Mouse (Mus musculus): ENCODE data around the gene Hist3h2ba. TPM values are rescaled to one million over a fixed set of nuclear protein-coding genes. Genes with fewer than 3 reads are reported as not detected.

Gene Hist3h2ba
- polyA plus RNA-seq, 1 experiment from 2014 or later = 2.6 TPM

DNA sequence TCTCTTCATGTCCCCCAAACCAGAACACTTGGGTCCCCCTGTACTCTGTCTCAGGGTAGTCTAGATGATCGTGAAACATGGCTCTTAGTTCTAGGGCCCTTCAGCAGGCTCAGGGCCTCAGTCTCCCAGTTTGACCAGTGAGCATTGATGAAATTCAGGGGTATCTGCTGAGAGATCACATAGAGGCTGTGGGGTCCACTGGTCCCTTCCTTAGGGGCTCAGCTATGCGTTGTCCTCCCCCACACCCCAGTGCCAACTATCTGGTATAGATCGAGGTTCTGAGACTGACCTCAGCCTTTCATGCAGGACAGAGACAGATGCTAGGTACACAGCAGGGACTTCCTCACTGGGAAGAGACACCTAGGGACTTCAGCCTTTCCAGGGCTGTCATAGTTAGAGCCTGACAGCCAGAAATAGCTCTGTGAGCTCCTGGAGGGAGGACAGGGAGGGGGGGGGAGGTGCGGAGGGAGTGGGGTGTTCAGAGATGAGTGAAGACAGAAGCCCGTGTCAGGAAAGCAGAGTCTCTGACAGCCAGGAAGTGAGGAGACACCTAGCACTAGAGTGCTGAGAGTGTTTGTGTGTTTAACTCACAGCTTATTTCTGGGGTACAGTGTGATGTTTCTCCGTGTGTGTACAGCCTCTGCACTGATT lies 35.1 kb downstream of the Hist3h2ba start:
- Histone ChIP-seq H3K9ac (replicated peaks; ENCODE audit: low read depth) (no peak overlapping the region), H3K9me3 (ENCODE audit: low read length) (no peaks in the 10 kb centered on the region), H3K36me3 (ENCODE audit: insufficient read depth, low read length) (peaks cover 25% of the 10 kb centered on the region; the same call in 1 of the 2 replicates), H3K4me2 (replicated peaks; ENCODE audit: low read depth, low read length) (no peak overlapping the region), H3K4me1 (ENCODE audit: insufficient read depth, low read depth, low read length) (peaks cover 18% of the 10 kb centered on the region), H3K27ac (ENCODE audit: low read length) (no peak overlapping the region), H3K27me3 (replicated peaks; ENCODE audit: insufficient read depth, low read length) (no peaks in the 10 kb centered on the region), H3K4me3 (ENCODE audit: low read depth, low read length) (no peak overlapping the region)
- DNase-seq (ENCODE audit: low spot score) (no peak), ATAC-seq (no peak)
- TF ChIP-seq EP300 (IDR thresholded peaks at IDR 0.05) (no peak), CTCF (IDR thresholded peaks at IDR 0.05) (no peak)
- 78% methylated on average over 6 of the region's 6 CpGs for WGBS

DNA sequence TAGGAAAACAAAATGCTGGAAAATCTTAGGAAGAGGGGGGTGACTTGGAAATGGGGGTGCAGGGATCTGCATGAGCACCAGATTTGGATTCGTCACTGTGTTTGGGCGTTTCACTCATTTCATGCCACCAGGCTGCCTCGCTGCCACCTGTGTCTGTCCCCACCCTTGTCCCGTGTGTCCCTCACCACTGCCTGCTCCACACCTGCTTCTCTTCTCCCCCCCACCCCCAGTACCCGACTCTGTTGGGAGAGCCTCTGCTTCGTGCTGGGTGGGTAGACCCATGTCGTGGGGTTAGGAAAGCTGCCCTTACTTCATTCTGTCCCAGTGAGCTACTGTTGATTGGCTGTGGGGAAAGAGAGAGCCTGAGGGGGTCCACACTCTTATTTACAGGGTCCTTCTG lies 35.9 kb downstream of the Hist3h2ba start:
- no peak overlapping the region for H3K9ac ChIP-seq (replicated peaks; ENCODE audit: low read depth)
- peaks cover 25% of the 10 kb centered on the region; the same call in 1 of the 2 replicates for H3K36me3 ChIP-seq (ENCODE audit: insufficient read depth, low read length)
- TF ChIP-seq CTCF (IDR thresholded peaks at IDR 0.05) (no peak), EP300 (IDR thresholded peaks at IDR 0.05) (no peak)
- no peaks in the 10 kb centered on the region for H3K9me3 ChIP-seq (ENCODE audit: low read length)
- DNase-seq (ENCODE audit: low spot score) (no peak), ATAC-seq (no peak)
- 96% methylated on average over 7 of the region's 7 CpGs for WGBS
- peaks cover 10% of the 10 kb centered on the region; the same call in 1 of the 2 replicates for H3K4me1 ChIP-seq (ENCODE audit: insufficient read depth, low read depth, low read length)
- H3K27me3 ChIP-seq (replicated peaks; ENCODE audit: insufficient read depth, low read length) = no peaks in the 10 kb centered on the region
- H3K4me3 ChIP-seq (ENCODE audit: low read depth, low read length) = no peak overlapping the region
- H3K27ac ChIP-seq (ENCODE audit: low read length) = no peak overlapping the region
- no peak overlapping the region for H3K4me2 ChIP-seq (replicated peaks; ENCODE audit: low read depth, low read length)

DNA sequence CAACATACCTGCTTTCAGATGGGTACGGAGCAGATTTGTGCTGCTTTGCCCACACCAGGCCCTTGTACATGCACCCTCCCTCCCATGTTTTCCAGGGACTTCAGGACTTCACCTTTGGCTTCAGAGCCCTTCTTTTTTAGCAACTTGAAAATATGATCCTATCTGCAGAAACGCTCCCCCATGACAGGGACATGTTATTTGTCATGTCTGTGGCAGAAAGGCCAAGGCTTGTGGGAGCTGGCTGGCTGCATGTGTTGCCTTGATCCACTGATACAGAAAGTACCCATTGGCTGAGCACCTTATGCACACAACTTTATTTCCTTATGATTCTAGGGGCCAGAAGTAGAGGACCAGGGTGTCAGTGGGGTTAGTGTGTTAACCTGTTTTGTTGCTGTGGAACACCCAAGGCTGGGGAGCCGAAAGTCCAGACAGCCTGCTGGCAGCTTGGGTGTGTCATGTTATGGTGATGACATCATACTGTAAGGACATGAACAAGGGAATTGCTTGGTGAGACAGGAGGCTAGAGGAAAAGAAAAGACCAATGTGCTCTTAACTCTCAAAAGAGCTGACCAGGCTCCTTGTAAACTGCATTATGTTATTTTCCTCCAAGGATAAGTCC lies 36.7 kb downstream of the Hist3h2ba start:
- Histone ChIP-seq H3K4me1 (ENCODE audit: insufficient read depth, low read depth, low read length) (peaks cover 4% of the 10 kb centered on the region; the same call in 1 of the 2 replicates), H3K4me2 (replicated peaks; ENCODE audit: low read depth, low read length) (no peak overlapping the region), H3K36me3 (ENCODE audit: insufficient read depth, low read length) (peaks cover 29% of the 10 kb centered on the region), H3K4me3 (ENCODE audit: low read depth, low read length) (no peak overlapping the region), H3K9ac (replicated peaks; ENCODE audit: low read depth) (no peak overlapping the region), H3K9me3 (ENCODE audit: low read length) (no peaks in the 10 kb centered on the region), H3K27me3 (replicated peaks; ENCODE audit: insufficient read depth, low read length) (no peaks in the 10 kb centered on the region), H3K27ac (ENCODE audit: low read length) (no peak overlapping the region)
- 87% methylated on average over 3 of the region's 3 CpGs for WGBS
- TF ChIP-seq CTCF (IDR thresholded peaks at IDR 0.05) = no peak
- TF ChIP-seq EP300 (IDR thresholded peaks at IDR 0.05) = no peak
- ATAC-seq (no peak), DNase-seq (ENCODE audit: low spot score) (no peak)

GRCm38 (mm10) chr11:58989166-58989565 lies 40.4 kb downstream of the Hist3h2ba start:
- no peak for DNase-seq (ENCODE audit: low spot score)
- Histone ChIP-seq H3K36me3 (ENCODE audit: insufficient read depth, low read length) (peaks cover 22% of the 10 kb centered on the region), H3K27me3 (replicated peaks; ENCODE audit: insufficient read depth, low read length) (no peaks in the 10 kb centered on the region), H3K9me3 (ENCODE audit: low read length) (no peaks in the 10 kb centered on the region), H3K9ac (replicated peaks; ENCODE audit: low read depth) (no peak overlapping the region), H3K27ac (ENCODE audit: low read length) (no peak overlapping the region), H3K4me1 (ENCODE audit: insufficient read depth, low read depth, low read length) (no peaks in the 10 kb centered on the region), H3K4me2 (replicated peaks; ENCODE audit: low read depth, low read length) (no peak overlapping the region), H3K4me3 (ENCODE audit: low read depth, low read length) (no peak overlapping the region)
- ATAC-seq = no peak
- 96% methylated on average over 4 of the region's 4 CpGs for WGBS
- TF ChIP-seq EP300 (IDR thresholded peaks at IDR 0.05) (no peak), CTCF (IDR thresholded peaks at IDR 0.05) (no peak)

GRCm38 (mm10) chr11:58990141-58990540 lies 41.4 kb downstream of the Hist3h2ba start:
- H3K4me3 ChIP-seq (ENCODE audit: low read depth, low read length) = no peak overlapping the region
- 88% methylated on average over 17 of the region's 17 CpGs for WGBS
- DNase-seq (ENCODE audit: low spot score) (no peak), ATAC-seq (no peak)
- peaks cover 16% of the 10 kb centered on the region for H3K36me3 ChIP-seq (ENCODE audit: insufficient read depth, low read length)
- no peak overlapping the region for H3K9ac ChIP-seq (replicated peaks; ENCODE audit: low read depth)
- no peak overlapping the region for H3K27ac ChIP-seq (ENCODE audit: low read length)
- no peak overlapping the region for H3K4me2 ChIP-seq (replicated peaks; ENCODE audit: low read depth, low read length)
- no peaks in the 10 kb centered on the region for H3K4me1 ChIP-seq (ENCODE audit: insufficient read depth, low read depth, low read length)
- H3K27me3 ChIP-seq (replicated peaks; ENCODE audit: insufficient read depth, low read length) = peaks cover 3% of the 10 kb centered on the region; the same call in 1 of the 2 replicates
- H3K9me3 ChIP-seq (ENCODE audit: low read length) = no peaks in the 10 kb centered on the region
- TF ChIP-seq EP300 (IDR thresholded peaks at IDR 0.05) (no peak), CTCF (IDR thresholded peaks at IDR 0.05) (no peak)

DNA sequence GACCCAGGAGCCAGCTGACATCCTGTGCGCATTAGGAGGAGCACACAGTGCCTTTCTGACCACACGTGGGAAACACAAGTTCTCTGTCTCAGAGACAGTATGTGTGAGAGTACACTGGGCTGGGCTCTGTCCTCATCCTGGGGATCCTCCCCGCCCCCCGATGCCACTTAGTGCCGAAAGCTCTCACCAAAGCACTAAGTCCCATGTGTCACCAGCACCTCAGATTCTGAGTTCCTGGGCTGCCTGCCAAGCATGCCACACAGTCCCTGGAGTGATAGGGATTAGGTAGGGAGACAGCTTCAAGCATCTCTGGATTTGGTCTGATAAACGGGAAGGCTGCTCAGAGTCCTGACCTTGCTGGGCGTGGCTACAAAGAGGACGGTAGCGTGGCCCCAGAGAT lies 42.1 kb downstream of the Hist3h2ba start:
- no peak overlapping the region for H3K27ac ChIP-seq (ENCODE audit: low read length)
- 60% methylated on average over 9 of the region's 9 CpGs for WGBS
- peaks cover 12% of the 10 kb centered on the region for H3K36me3 ChIP-seq (ENCODE audit: insufficient read depth, low read length)
- DNase-seq (ENCODE audit: low spot score) (no peak), ATAC-seq (no peak)
- H3K9ac ChIP-seq (replicated peaks; ENCODE audit: low read depth) = no peak overlapping the region
- no peak overlapping the region for H3K4me2 ChIP-seq (replicated peaks; ENCODE audit: low read depth, low read length)
- H3K9me3 ChIP-seq (ENCODE audit: low read length) = no peaks in the 10 kb centered on the region
- TF ChIP-seq CTCF (IDR thresholded peaks at IDR 0.05) = no peak
- TF ChIP-seq EP300 (IDR thresholded peaks at IDR 0.05) = no peak
- no peak overlapping the region for H3K4me3 ChIP-seq (ENCODE audit: low read depth, low read length)
- peaks cover 4% of the 10 kb centered on the region; the same call in 1 of the 2 replicates for H3K27me3 ChIP-seq (replicated peaks; ENCODE audit: insufficient read depth, low read length)
- H3K4me1 ChIP-seq (ENCODE audit: insufficient read depth, low read depth, low read length) = no peaks in the 10 kb centered on the region

Data from lung, postnatal 0 days (tissue).